Mouse (Mus musculus) forebrain, postnatal 0 days (tissue): ENCODE measurements at regions not wholly inside any gene's neighbourhood (a gene's known extent, or its start where the extent isn't known, plus 50 kb on each side); places are given as distances from the start of the nearest gene placed in this dataset.

Experiments
- ATAC-seq: fragments of 200-750 bp; cut with Nextera tagmentation; 2 replicates; pipeline ENCODE4 v1.8.0; 2017; ENCODE audit warnings: mild to moderate bottlenecking, moderate library complexity
- DNase-seq: peaks from one replicate; pipeline ENCODE4 v3.0.0-alpha.2; 2015
- H3K27ac ChIP-seq: fragments of 300-500 bp; sonication (generic); 2 replicates; pipeline ENCODE4 v1.5.1; 2014; ENCODE audit warnings: low read depth, mild to moderate bottlenecking, antibody characterized with exemption, low read length, moderate library complexity, mixed read lengths
- H3K27me3 ChIP-seq: fragments of 300-500 bp; sonication (generic); 2 replicates; pipeline ENCODE4 v1.6.1; 2014; ENCODE audit warnings: mild to moderate bottlenecking, low read length, mixed read lengths; ENCODE audit not compliant: insufficient read depth
- H3K36me3 ChIP-seq: fragments of 300-500 bp; sonication (generic); 2 replicates; pipeline ENCODE4 v1.6.1; 2014; ENCODE audit warnings: mild to moderate bottlenecking, moderate library complexity; ENCODE audit not compliant: insufficient read depth
- H3K4me1 ChIP-seq: fragments of 300-500 bp; sonication (generic); 2 replicates; pipeline ENCODE4 v1.6.1; 2014; ENCODE audit warnings: antibody characterized with exemption; ENCODE audit not compliant: insufficient read depth
- H3K4me2 ChIP-seq: fragments of 300-500 bp; sonication (generic); 2 replicates; pipeline ENCODE4 v1.6.1; 2014; ENCODE audit warnings: low read depth, mild to moderate bottlenecking, moderate library complexity
- H3K4me3 ChIP-seq: fragments of 300-500 bp; sonication (generic); 2 replicates; pipeline ENCODE4 v1.5.1; 2014; ENCODE audit warnings: low read depth, low read length, mixed read lengths
- H3K9ac ChIP-seq: fragments of 300-500 bp; sonication (generic); 2 replicates; pipeline ENCODE4 v1.6.1; 2014; ENCODE audit warnings: mild to moderate bottlenecking
- H3K9me3 ChIP-seq: fragments of 300-500 bp; sonication (generic); 2 replicates; pipeline ENCODE4 v1.6.1; 2016; ENCODE audit warnings: low read length
- CTCF ChIP-seq: sonication (generic); IDR thresholded peaks from 2 replicates; pipeline ENCODE4 v1.5.1; 2016; ENCODE audit warnings: antibody characterized with exemption, control low read depth, low read depth
- WGBS: fragments of 180-500 bp; shearing (Covaris S2); extraction: QIAGEN DNeasy Blood & Tissue Kit; methylation state at CpG from one replicate; pipeline ENCODE4 v1.1.7; 2014; 5-methylcytosine and 5-hydroxymethylcytosine counted together

GRCm38 (mm10) chr3:128192046-128192800 is 296.1 kb upstream of the Fam241a start:
- WGBS: 69% methylated on average over 17 of the region's 17 CpGs
- DNase-seq (no peak), ATAC-seq (no peak)
- Histone ChIP-seq H3K4me1 (no peaks in the 10 kb centered on the region), H3K9me3 (no peaks in the 10 kb centered on the region), H3K4me3 (no peak overlapping the region), H3K36me3 (no peaks in the 10 kb centered on the region), H3K27ac (no peak overlapping the region), H3K4me2 (no peak overlapping the region), H3K27me3 (no peaks in the 10 kb centered on the region), H3K9ac (no peak overlapping the region)
- no peak for TF ChIP-seq CTCF

- no peak for ATAC-seq
Measured at GRCm38 (mm10) chr3:128187330-128188044, 291.4 kb upstream of the Fam241a start.

DNA sequence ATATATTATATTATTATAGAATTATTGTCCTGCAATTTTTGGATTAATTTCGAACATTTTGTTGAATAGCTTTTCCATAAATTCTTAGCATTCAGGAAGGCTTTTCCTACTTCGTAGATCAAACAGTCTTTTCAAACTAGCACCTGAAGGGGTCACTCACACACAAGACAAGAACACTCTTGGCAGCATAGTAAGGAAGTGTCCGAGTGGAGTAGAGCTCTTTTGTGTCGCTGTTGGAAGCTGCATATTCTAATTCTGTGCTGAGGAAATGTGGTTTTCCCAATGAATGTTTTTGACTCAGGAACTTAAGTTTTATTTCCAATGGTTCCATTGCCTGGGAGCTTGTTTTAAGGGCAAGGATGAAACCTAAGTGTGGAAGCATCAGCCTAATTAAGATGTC is 290.2 kb upstream of the Fam241a start:
- DNase-seq (peak; percentile 43), ATAC-seq (no peak)
- Histone ChIP-seq H3K36me3 (no peaks in the 10 kb centered on the region), H3K9ac (no peak overlapping the region), H3K4me3 (no peak overlapping the region), H3K27me3 (no peaks in the 10 kb centered on the region), H3K27ac (no peak overlapping the region), H3K4me2 (no peak overlapping the region), H3K4me1 (no peaks in the 10 kb centered on the region), H3K9me3 (no peaks in the 10 kb centered on the region)
- 18% methylated on average over 4 of the region's 4 CpGs for WGBS
- TF ChIP-seq CTCF: peak; percentile 47

More at GRCm38 (mm10) chr3:128187330-128188044, 291.4 kb upstream of the Fam241a start:
- Histone ChIP-seq H3K27ac (no peak overlapping the region), H3K4me2 (no peak overlapping the region), H3K9ac (no peak overlapping the region), H3K4me1 (no peaks in the 10 kb centered on the region), H3K27me3 (no peaks in the 10 kb centered on the region), H3K4me3 (no peak overlapping the region), H3K9me3 (no peaks in the 10 kb centered on the region), H3K36me3 (no peaks in the 10 kb centered on the region)
- 89% methylated on average over 9 of the region's 9 CpGs for WGBS
- no peak for DNase-seq
- TF ChIP-seq CTCF: no peak

DNA sequence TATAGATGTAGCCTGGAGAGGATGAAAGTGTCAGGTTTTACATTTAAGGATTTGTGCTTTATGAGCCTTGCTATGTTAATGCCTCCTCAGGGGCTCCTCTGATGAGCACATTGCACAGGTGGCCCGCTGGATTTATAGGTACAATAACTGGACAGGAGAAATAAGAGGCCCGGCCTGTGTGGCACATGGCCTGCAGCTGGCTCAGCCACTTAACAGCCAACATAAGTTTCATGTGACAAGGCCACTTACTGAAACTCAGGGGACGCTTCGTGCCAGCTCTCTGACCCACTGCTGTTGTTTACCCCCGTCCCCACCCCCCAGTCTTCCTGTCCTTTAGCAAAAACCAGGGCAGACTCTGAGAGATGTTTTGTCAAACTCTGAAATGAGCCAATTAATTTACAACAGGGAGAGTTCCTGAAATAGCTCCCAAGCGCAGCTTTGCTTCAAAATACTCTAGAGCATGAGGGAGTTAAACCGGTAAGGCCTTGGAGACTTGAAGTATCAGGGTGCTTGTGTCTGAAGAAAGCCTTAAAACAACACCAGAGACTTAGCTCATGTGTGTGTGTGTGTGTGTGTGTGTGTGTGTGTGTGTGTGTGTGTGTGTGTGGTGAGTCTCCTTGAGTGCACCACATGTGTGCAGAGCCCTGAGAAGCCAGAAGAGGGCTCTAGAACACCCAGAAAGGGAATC is 285.2 kb upstream of the Fam241a start:
- Histone ChIP-seq H3K36me3 (no peaks in the 10 kb centered on the region), H3K4me2 (no peak overlapping the region), H3K4me3 (no peak overlapping the region), H3K4me1 (no peaks in the 10 kb centered on the region), H3K9ac (no peak overlapping the region), H3K27me3 (no peaks in the 10 kb centered on the region), H3K9me3 (no peaks in the 10 kb centered on the region), H3K27ac (no peak overlapping the region)
- DNase-seq (no peak), ATAC-seq (no peak)
- TF ChIP-seq CTCF: no peak
- WGBS: 61% methylated on average over 7 of the region's 7 CpGs

DNA sequence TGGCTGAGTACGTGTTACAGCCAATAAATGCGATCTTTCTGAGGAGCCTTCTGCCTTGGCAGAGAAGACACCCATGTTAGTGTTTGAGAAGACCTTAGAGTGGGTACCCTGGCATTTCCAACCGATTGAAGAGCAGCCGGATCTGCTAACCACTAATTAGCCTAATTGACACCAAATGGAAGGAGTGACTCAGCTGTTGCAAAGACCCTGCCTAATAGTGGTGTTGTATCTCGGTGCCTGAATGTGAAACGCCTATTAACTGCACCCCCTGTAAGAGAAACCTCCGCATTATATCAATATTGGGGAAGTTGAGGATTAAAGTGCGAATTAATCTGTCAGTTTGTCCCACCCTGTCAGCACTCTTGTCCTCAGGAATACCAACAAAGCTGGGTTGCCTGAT is 253.1 kb upstream of the Fam241a start:
- ATAC-seq (peak; percentile 58; the same call in 1 of the 2 replicates), DNase-seq (peak; percentile 7)
- Histone ChIP-seq H3K9ac (no peak overlapping the region), H3K27ac (no peak overlapping the region), H3K4me3 (no peak overlapping the region), H3K9me3 (no peaks in the 10 kb centered on the region), H3K36me3 (no peaks in the 10 kb centered on the region), H3K4me2 (no peak overlapping the region), H3K4me1 (0 out of 2 replicates have a peak, but pooled peaks cover 5% of the 10 kb centered on the region), H3K27me3 (no peaks in the 10 kb centered on the region)
- no peak for TF ChIP-seq CTCF
- 32% methylated on average over 8 of the region's 8 CpGs for WGBS

- 82% methylated on average over 7 of the region's 7 CpGs for whole genome bisulfite sequencing
- H3K4me2 ChIP-seq: no peak overlapping the region
- 0 out of 2 replicates have a peak, but pooled peaks cover 5% of the 10 kb centered on the region for H3K4me1 ChIP-seq
- no peak overlapping the region for H3K27ac ChIP-seq
- TF ChIP-seq CTCF: no peak
- DNase-seq (no peak), ATAC-seq (no peak)
- H3K9ac ChIP-seq: no peak overlapping the region
- H3K36me3 ChIP-seq: no peaks in the 10 kb centered on the region
- H3K4me3 ChIP-seq: no peak overlapping the region
- no peaks in the 10 kb centered on the region for H3K27me3 ChIP-seq
- no peaks in the 10 kb centered on the region for H3K9me3 ChIP-seq
Measured at GRCm38 (mm10) chr3:128145329-128145728, 249.2 kb upstream of the Fam241a start.

GRCm38 (mm10) chr3:128127836-128128235 is 231.7 kb upstream of the Fam241a start:
- no peak overlapping the region for H3K27ac ChIP-seq
- DNase-seq (no peak), ATAC-seq (no peak)
- H3K9me3 ChIP-seq: no peaks in the 10 kb centered on the region
- no peak overlapping the region for H3K9ac ChIP-seq
- H3K4me2 ChIP-seq: no peak overlapping the region
- no peaks in the 10 kb centered on the region for H3K4me1 ChIP-seq
- WGBS: 92% methylated on average over 5 of the region's 5 CpGs
- TF ChIP-seq CTCF: no peak
- no peak overlapping the region for H3K4me3 ChIP-seq
- no peaks in the 10 kb centered on the region for H3K27me3 ChIP-seq
- no peaks in the 10 kb centered on the region for H3K36me3 ChIP-seq
